13 mouse cellular contexts compared by ENCODE assay signal in the genomic region with DNA sequence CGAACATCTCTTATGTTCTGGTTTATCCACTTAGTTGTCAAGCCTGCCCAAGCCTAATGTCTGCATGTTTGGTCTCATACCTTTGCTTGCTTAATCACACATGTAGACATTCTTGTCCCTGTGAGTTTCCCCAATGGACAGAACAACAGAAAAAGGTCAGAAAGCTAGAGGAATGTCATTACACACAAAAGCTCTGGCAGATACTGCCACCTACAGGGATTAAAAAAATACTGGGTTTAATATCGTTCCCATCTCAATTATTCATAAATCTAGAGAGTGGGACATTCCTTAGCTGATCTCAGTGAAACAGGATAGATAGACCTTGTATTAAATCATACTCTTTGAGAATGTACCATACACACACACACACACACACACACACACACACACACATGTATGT.
"Had no signal": no experiment of that assay in that cellular context is flagged by ENCODE, and none has a peak within 500 bp of the region (broad histone marks: within the 10 kb centered on the region; RNA-seq: fewer than 3 reads in every experiment).

No protein-coding gene starts in this region.

- H3K4me2 ChIP-seq: intestine, embryonic 15.5 days; limb, embryonic 12.5 days; liver, embryonic 13.5 days; stomach, embryonic 15.5 days had no signal

- H3K27ac ChIP-seq: intestine, embryonic 15.5 days; limb, embryonic 12.5 days; liver, embryonic 13.5 days; stomach, embryonic 15.5 days had no signal

- ATAC-seq: intestine, embryonic 15.5 days; liver, postnatal 0 days; lung, postnatal 0 days had no signal

- H3K4me3 ChIP-seq: intestine, embryonic 15.5 days; limb, embryonic 12.5 days; liver, embryonic 13.5 days; stomach, embryonic 15.5 days had no signal

- H3K27me3 ChIP-seq: intestine, embryonic 15.5 days; limb, embryonic 12.5 days; liver, embryonic 13.5 days; stomach, embryonic 15.5 days had no signal

- H3K4me1 ChIP-seq: intestine, embryonic 15.5 days; limb, embryonic 12.5 days; liver, embryonic 13.5 days; stomach, embryonic 15.5 days had no signal

- H3K9me3 ChIP-seq: intestine, embryonic 15.5 days; limb, embryonic 12.5 days; liver, embryonic 13.5 days; stomach, embryonic 15.5 days had no signal

- H3K36me3 ChIP-seq: intestine, embryonic 15.5 days; limb, embryonic 12.5 days; liver, embryonic 13.5 days; stomach, embryonic 15.5 days had no signal

- DNase-seq: kidney, adult 8-10 months; kidney, postnatal 10 days; kidney, postnatal 4 days; liver; liver, embryonic 13.5 days; liver, postnatal 0 days; lung, postnatal 36 days; midbrain, embryonic 14.5 days; thymus, postnatal 36 days had no signal

- H3K9ac ChIP-seq: intestine, embryonic 15.5 days; limb, embryonic 12.5 days; liver, embryonic 13.5 days; liver, postnatal 0 days; stomach, embryonic 15.5 days had no signal
